Mouse (Mus musculus) kidney, postnatal 14 days (tissue): ENCODE measurements around the gene Hoxa5.
A peak's percentile ranks its signal among the peaks of the same experiment; 100 is the strongest.

Experiments
- DNase-seq: peaks from one replicate; pipeline ENCODE4 v3.0.0; 2022; ENCODE audit warnings: mixed read lengths

Hoxa5 gene

DNA sequence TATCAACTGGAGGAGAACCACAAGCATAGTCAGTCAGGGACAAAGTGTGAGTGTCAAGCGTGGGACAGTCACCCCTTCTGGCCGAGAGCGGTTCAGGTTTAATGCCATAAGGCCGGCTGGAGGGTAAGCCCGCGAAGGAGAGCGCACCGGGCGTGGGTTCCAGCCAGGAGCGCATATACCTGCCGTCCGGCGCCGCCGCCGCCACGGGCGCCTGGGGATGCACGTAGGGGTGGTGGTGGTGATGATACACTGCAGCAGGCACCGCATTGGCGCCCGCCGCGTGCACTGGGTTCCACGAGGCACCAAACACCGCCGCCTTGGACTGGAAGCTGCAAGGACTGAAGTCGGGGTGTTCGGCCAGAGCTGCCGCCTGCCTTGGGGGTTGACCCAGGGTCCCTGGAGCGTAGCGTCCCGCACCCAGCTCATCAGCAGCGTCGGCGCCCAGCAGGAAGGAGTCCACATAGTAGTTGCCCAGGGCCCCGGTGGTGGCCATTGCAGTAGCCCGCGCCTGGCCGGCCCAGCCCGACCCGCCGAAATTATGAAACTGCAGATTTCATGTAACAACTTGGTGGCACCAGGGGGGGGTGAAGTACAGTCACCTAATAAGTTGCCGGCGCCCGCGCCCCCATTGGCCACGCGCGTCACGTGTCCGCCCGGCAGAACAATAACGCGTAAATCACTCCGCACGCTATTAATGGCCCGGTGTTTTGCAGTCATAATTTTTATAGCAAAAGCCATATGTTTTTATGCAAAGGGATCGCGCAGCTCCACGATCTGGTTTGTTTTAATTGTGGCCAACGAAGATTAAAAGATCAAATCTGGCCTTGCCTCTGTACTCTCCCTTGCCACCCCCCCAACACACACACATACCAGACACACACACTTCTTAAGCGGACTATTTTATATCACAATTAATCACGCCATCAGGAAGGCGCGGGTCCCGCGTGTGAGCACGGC is 21.5 kb upstream of the Hoxa5 start:
- peak; percentile 95 for DNase-seq

- no peak for DNase-seq
Measured at GRCm38 (mm10) chr6:52224895-52225611, 20.7 kb upstream of the Hoxa5 start.

GRCm38 (mm10) chr6:52223939-52224760 is 19.8 kb upstream of the Hoxa5 start:
- DNase-seq = no peak

DNA sequence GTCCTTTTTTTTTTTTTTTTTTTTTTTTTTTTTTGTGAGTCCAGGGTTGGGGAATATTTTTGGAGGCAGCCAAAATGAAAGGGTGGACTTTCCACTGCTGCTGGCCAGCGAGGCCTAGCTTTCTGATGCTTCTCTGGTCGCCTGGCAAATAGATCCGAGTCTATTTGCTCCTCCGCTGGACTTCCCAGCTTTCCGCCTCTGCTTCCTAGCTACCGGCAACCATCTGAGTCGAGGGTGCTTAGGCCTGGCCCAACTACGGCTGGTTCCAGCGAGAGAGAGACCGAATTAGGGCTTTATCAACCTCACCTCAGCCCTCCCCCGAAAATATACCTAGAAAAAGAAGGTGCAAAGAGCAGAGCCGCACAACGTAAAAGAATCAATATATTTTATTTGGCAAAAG is 18.3 kb upstream of the Hoxa5 start:
- peak; percentile 46 for DNase-seq

DNA sequence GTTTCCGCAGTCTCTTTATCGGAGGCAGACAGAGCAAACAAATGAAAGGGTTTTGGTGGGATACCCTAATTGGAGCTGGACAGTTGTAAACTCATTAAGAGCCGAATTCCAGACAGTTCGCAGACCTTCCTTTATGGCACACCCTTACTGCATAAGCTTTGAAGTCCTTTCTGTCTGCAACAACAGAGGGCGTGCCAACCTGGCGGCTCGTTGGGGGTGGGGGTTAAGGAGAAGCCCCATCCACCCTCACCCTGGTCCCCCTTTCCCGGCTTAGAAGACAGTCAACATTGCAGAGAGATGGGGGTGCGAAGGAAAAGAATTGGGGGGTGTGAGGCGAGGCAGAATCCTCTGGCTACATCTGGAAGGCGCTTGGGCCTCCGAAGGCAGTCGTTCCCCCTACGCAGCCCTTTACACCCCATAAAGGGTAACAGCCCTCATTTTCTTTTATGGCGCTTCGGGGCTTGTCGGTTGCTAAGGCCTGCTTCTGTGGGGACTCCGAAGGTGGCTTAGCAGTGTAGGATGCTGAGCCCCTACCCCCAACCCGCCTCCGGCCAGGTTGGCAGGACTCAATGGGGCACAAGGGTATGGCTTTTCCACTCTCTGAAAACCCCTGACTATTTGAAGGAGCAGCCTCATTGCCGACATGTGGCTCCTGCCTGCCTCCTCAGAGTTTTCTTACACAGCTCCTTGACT is 17.8 kb upstream of the Hoxa5 start:
- no peak for DNase-seq

DNA sequence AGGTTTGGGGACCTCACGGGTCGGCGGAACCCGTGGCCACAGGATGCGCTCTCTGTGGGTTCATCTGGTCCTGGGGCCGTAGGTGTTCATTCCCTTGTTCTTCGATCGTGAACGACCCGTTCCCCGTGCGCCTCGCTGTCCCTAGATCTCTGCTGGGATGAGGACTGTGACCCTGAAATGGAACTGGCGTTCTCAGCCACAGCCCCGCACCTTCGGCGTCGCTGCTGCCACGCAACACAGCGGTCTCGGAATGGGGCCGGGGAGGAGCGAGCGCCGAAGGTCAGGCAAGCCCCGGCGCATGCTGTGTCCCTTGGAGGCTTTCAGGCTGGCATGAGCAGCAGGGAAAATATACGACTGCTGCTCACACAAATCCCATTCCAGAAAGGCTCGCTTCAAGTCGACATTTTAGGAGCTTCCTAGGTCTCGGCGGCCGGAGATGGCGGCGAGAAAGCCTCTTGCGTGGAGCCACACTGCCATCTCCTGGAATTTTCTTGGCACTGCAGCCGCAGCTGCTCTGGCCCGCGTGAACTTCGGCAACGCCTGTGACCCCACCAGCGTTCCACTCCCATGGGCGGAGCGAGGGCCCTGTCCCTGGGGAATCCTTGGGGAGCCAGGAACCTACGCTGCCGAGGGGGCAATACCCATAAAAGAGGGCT is 17.1 kb upstream of the Hoxa5 start, which contains the start of gene Hoxa7:
Gene Hoxa7, minus strand, starts transcription at position 518 of the 656 bp plus-strand sequence.
- DNase-seq = peak; percentile 97

GRCm38 (mm10) chr6:52220865-52221310 is 16.5 kb upstream of the Hoxa5 start:
- DNase-seq = no peak

DNA sequence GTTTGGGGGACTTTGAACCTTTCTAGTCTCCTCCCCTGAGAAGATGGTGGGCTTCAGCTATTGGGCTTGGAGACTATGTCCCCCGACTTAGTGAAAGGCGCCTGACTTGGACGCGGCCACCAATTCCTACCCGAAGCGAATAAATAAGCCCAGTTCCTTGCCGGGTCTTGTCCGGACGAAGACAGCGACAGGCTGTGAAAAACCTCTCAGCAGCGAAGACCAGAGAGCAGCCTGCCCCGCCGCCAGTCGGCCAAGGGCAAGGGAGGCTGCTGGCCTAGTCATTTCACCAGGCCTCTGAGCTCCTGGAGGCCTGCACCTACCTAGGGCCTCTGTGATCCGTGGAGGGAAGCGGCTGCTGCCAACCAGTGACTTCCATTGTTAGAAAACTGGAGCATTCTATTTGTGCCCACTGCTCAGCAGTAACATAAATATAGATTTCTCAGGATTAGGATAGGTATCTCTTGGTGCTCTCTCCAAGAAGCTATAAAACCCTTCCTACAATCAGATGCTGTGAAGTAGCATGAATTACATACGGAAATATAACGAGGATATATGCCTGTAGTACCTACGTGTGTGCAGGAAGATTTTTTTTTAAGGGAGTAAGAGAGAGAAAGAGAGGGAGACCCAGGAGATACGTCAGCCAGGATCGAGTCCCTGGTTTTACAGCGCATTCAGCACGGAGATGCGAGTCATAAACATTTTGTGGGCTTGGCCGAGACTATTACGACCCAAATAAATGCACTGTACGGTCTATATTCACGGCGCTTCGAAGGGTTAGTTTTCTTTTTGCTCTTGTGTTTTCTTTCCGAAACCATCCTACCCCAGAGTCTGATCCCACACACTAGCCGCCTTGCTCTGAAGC is 15.8 kb upstream of the Hoxa5 start:
- peak; percentile 73 for DNase-seq

DNA sequence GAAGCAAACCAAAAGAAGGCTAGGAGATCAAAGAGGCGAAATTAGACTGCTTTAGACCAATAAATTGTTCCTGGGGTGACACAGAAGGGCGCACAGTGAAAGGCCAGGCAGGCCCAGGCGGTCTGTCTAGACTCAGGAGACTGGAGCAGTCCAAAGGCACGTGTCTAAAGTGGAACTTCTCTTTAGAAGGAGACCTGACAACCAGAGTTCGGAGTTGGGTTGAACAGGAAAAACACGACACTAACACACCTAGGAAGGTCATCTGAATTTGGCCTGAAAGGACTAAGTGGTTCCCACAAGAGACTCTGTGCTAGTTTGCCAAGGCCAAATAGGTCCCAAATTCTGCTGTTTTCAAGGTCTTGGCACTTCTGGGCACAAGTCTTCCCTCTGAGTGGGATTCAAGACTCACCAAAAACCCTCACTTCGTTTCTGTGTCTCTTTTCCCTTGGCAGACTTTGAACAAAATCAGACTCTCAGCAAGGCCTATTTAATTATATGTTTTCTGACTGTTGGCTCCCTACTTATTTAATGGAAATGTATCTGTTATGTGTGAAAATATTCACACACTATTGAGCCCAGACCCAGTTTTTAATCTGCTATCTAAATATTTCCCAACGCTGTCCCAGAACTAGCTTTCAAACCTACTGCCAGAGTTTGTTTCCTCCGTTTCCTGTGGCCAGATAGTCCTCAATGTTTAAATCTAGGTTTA is 15.0 kb upstream of the Hoxa5 start:
- peak; percentile 33 for DNase-seq

GRCm38 (mm10) chr6:52218643-52219215 is 14.3 kb upstream of the Hoxa5 start:
- no peak for DNase-seq

DNA sequence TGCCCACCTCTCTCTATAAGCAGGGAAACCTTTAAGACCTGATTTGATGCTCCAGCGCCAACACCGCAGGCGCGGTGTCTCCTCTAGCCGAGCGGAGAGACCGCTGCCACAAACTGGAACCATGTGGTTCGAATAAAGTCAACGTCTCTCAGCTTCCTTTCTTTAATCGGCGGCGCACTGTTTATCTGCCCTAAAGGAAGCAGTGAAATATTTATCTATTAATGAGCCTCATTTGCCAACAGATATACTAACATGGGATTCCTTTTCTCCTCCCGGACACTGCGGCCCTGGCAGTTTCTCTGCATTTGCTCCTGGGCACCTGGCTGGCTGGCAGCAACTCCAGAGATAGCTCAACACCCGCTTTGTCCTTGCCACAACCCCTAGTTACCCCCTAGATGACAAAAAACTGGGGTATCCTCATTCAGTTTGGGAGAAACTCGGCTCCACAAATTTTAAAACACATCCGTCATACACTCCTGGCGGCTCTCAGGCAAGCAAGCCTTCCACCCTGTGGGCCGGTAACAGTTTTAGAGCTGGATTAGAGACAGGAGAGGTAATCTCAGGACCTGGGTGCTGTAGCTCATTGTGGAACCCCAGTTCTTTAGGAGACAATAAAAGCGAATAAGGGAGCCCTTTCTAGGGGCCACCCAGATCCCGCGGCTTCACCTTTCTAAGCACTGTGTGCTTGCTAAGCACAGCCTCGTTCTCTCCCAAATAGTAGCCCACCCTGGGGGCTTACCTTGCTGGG is 13.7 kb upstream of the Hoxa5 start:
- peak; percentile 51 for DNase-seq

- DNase-seq = peak; percentile 96
Measured at GRCm38 (mm10) chr6:52217459-52217768, 13.0 kb upstream of the Hoxa5 start.

- peak; percentile 72 for DNase-seq
Measured at GRCm38 (mm10) chr6:52216691-52217458, 12.5 kb upstream of the Hoxa5 start.

GRCm38 (mm10) chr6:52215771-52216535 is 11.6 kb upstream of the Hoxa5 start:
- peak; percentile 57 for DNase-seq

DNA sequence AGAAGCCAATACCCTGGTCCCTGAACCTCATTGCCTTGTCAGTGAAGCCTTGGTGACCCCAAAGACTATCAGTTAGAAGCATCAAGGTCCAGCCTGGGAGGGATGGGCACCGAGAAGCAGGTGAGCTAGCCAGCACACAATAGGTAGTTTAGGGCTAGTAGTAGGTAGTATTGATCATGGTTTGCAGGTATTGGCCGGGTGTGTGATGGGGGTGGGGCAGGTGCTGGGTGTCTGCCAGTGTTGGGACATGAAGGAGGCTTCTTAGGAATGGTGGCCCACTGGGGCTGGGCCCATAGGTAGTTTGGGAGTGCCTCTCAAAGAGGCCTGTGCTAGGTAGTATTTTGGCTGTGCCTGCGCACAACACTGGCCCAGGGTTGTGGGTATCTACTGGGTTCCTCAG is 10.7 kb upstream of the Hoxa5 start:
- DNase-seq = no peak

GRCm38 (mm10) chr6:52214271-52214670 is 9.9 kb upstream of the Hoxa5 start:
- DNase-seq = peak; percentile 36
